Mouse (Mus musculus) stomach, embryonic 14.5 days (tissue): ENCODE results near the gene Litaf. TPM values are rescaled to one million over a fixed set of nuclear protein-coding genes. Genes with fewer than 3 reads are reported as not detected.

ENCODE experiments used
- ATAC-seq: fragments of 200-750 bp; cut with Nextera tagmentation; 2 replicates; pipeline ENCODE4 v1.8.0; 2017; ENCODE audit warnings: low read depth, moderate TSS enrichment; ENCODE audit not compliant: insufficient number of reproducible peaks, insufficient read depth, low FRiP score
- H3K27ac ChIP-seq: fragments of 300-500 bp; sonication (generic); 2 replicates; pipeline ENCODE4 v1.5.1; 2014; ENCODE audit warnings: mild to moderate bottlenecking, low read length, moderate library complexity, mixed read lengths
- H3K27me3 ChIP-seq: fragments of 300-500 bp; sonication (generic); 2 replicates; pipeline ENCODE4 v1.6.1; 2014; ENCODE audit warnings: low read length, control low read depth, mixed read lengths; ENCODE audit not compliant: control insufficient read depth, insufficient read depth
- H3K36me3 ChIP-seq: fragments of 300-500 bp; sonication (generic); 2 replicates; pipeline ENCODE4 v1.6.1; 2014; ENCODE audit warnings: mild to moderate bottlenecking, control low read depth, low read length, moderate library complexity, mixed read lengths; ENCODE audit not compliant: control insufficient read depth, insufficient read depth
- H3K4me1 ChIP-seq: fragments of 300-500 bp; sonication (generic); 2 replicates; pipeline ENCODE4 v1.6.1; 2014; ENCODE audit warnings: low read length, control low read depth, mixed read lengths; ENCODE audit not compliant: control insufficient read depth, insufficient read depth
- H3K4me2 ChIP-seq: fragments of 300-500 bp; sonication (generic); replicated peaks from 2 replicates; pipeline ENCODE4 v1.6.1; 2014; ENCODE audit warnings: low read depth, low read length, control low read depth
- H3K4me3 ChIP-seq: fragments of 300-500 bp; sonication (generic); 2 replicates; pipeline ENCODE4 v1.5.1; 2014; ENCODE audit warnings: low read depth, low read length, control low read depth
- H3K9ac ChIP-seq: fragments of 300-500 bp; sonication (generic); replicated peaks from 2 replicates; pipeline ENCODE4 v1.6.1; 2014; ENCODE audit warnings: low read depth, mild to moderate bottlenecking, control low read depth, low read length, moderate library complexity, mixed read lengths
- H3K9me3 ChIP-seq: fragments of 300-500 bp; sonication (generic); 2 replicates; pipeline ENCODE4 v1.6.1; 2016; ENCODE audit warnings: low read depth, low read length, control low read depth; ENCODE audit not compliant: control insufficient read depth
- WGBS: fragments of 180-500 bp; shearing (Covaris S2); extraction: QIAGEN DNeasy Blood & Tissue Kit; methylation state at CpG from one replicate; pipeline ENCODE4 v1.1.7; 2014; 5-methylcytosine and 5-hydroxymethylcytosine counted together
- polyA plus RNA-seq: library from polyadenylated mRNA; unstranded; fragments of >200 nt; fragmentation: Nextera tagmentation; extraction: Ambion mirVana; gene quantifications from 2 replicates; pipeline ENCODE4 v1.2.1, GENCODE M21; 2014

The Litaf gene
- polyA plus RNA-seq, 1 experiment from 2014 or later = 107 TPM

DNA sequence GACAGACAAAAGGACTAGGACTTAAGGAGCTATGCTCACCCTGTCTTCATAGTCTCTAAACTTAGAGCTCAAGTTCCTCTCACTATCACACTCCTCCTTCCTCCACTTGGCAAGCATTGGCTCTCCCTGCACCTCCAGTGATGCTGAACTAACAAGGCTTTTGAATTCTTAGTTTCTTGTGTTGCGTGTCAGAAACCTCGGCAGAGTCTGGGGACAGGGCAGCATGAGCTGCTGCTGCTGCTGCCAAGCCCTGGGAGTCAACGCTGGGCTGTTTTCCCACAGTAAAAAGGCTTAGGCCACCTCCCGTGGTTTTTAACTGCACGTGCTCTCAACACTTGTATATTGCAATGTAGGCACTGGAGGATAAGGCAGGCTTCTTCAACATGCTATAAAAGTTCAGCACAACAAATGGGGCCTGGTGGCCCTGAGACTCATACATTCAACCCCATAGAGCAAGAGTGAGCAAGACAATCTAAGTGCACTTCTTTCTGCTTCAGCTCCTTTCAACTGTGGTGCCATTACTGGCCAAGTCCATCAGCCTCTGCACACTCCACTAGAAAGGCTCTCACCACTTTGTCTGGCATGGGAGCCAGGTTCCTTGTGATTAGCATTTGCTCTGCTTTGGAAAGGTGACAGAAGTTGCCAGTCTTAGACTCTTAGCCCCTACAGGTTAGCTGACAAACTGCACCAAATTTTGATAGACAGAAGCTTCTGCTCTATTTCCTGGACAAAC lies 21.1 kb upstream of the Litaf start:
- Histone ChIP-seq H3K4me2 (no peak overlapping the region), H3K4me1 (no peaks in the 10 kb centered on the region), H3K4me3 (no peak overlapping the region), H3K27ac (no peak overlapping the region), H3K27me3 (no peaks in the 10 kb centered on the region), H3K9me3 (no peaks in the 10 kb centered on the region), H3K36me3 (peaks cover 68% of the 10 kb centered on the region), H3K9ac (no peak overlapping the region)
- 91% methylated on average over 5 of the region's 5 CpGs for WGBS
- no peak for ATAC-seq

DNA sequence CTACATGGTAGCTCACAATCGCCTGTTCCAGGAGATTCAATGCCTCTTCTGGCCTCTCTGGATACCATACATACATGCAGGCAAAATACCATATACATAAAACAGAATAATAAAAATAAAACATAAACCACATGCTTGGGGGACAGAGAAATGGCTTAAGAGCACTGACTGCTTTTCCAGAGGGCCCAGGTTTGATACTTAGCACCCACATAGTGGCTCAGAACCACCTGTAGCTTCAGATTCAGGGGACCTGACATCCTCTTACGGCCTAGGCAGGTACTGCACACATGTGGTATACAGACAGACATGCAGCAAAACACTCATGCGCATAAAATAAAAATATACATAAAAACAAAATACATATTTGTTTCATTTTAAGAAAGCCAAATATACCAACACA lies 20.3 kb upstream of the Litaf start:
- ATAC-seq = no peak
- Histone ChIP-seq H3K9ac (no peak overlapping the region), H3K27ac (no peak overlapping the region), H3K36me3 (peaks cover 63% of the 10 kb centered on the region), H3K4me2 (no peak overlapping the region), H3K27me3 (no peaks in the 10 kb centered on the region), H3K4me3 (no peak overlapping the region), H3K4me1 (no peaks in the 10 kb centered on the region), H3K9me3 (no peaks in the 10 kb centered on the region)
- WGBS = 96% methylated on average over 3 of the region's 3 CpGs

DNA sequence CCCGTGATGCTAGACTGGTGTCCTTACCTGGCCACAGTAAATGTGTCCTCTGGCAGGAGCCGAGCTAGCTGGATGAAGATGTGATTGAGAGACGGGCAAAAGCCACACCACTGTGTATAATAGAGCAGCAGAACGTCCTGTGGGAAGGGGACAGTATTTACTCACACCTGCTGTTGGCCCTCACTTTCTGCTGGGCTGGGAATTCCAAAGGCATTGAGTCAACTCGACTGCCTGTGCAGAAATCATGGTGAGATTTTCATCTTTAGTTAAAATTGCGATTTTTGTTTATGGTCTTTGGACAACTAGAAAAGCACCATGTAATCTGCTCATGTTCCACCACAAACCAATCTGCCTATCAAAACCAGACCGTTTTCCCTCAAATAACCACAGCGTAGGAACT lies 18.2 kb upstream of the Litaf start:
- WGBS = 86% methylated on average over 8 of the region's 8 CpGs
- Histone ChIP-seq H3K27ac (no peak overlapping the region), H3K36me3 (peaks cover 54% of the 10 kb centered on the region), H3K9ac (no peak overlapping the region), H3K4me3 (no peak overlapping the region), H3K4me1 (no peaks in the 10 kb centered on the region), H3K9me3 (no peaks in the 10 kb centered on the region), H3K4me2 (no peak overlapping the region), H3K27me3 (no peaks in the 10 kb centered on the region)
- no peak for ATAC-seq

DNA sequence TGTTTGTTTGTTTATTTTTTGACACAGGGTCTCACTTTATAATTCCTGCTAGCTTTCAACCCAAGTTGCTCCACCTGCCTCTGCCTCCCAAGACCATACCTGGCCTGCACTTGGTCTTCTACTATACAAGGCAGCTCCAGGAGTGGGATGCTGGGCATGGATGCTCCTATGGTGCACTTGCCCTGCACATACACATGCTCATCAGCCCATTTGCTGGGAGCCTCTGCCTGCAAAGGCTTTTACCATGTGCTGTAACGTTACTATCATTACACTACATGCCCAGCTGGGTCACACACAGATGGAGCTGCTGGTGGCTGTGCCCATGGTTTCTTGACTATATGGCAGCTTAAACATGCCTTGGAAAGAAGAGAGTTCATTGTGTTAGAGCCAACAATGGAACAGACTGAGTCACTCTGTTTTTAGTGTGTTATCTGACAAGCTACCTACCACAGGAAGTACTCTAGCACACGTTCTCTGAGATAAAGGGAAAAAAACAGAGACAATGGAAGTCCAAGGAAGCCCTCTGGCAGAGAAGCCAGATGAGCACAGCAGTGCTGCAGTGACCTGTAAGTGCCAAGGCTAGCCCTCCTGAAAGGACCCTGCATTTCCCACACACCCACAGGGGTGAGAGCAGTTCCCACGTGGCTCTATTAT lies 12.4 kb upstream of the Litaf start:
- H3K4me2 ChIP-seq = no peak overlapping the region
- H3K27me3 ChIP-seq = no peaks in the 10 kb centered on the region
- H3K4me1 ChIP-seq = no peaks in the 10 kb centered on the region
- H3K27ac ChIP-seq = no peak overlapping the region
- H3K4me3 ChIP-seq = no peak overlapping the region
- no peaks in the 10 kb centered on the region for H3K9me3 ChIP-seq
- no peak for ATAC-seq
- no peak overlapping the region for H3K9ac ChIP-seq
- WGBS = 73% methylated on average over 3 of the region's 3 CpGs
- peaks cover 53% of the 10 kb centered on the region for H3K36me3 ChIP-seq

DNA sequence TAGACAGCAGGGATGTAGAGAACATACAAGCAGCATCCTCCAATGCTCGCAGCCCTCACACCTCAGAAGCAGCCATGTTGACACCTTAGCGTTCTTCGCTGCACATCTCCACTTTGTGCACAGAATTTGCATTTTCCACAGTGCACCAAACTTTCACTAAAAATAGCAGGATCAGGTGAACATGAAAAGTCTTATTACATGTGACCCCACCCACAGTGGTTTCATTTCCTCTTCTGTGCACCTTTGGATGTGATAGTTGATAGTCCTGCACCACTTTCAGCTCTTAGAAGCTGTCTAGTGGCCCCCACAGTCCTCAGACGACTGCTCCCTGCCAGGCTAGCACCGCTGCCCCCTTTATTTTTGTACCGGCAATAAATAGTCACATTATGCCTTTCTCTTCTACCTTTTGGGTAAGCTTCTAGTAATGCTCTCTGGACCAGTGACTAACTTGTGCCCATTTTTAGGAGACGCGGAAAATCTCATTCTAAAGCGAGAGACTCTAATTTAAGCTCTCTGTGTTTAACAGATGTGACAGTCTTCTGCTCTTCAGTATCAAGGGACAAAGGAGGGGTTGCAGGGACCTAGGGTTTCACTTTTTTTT lies 11.7 kb upstream of the Litaf start:
- H3K36me3 ChIP-seq = peaks cover 53% of the 10 kb centered on the region
- H3K4me2 ChIP-seq = no peak overlapping the region
- no peak overlapping the region for H3K4me3 ChIP-seq
- H3K9ac ChIP-seq = no peak overlapping the region
- ATAC-seq = no peak
- H3K9me3 ChIP-seq = no peaks in the 10 kb centered on the region
- 91% methylated on average over 9 of the region's 9 CpGs for WGBS
- H3K27me3 ChIP-seq = no peaks in the 10 kb centered on the region
- no peak overlapping the region for H3K27ac ChIP-seq
- no peaks in the 10 kb centered on the region for H3K4me1 ChIP-seq

DNA sequence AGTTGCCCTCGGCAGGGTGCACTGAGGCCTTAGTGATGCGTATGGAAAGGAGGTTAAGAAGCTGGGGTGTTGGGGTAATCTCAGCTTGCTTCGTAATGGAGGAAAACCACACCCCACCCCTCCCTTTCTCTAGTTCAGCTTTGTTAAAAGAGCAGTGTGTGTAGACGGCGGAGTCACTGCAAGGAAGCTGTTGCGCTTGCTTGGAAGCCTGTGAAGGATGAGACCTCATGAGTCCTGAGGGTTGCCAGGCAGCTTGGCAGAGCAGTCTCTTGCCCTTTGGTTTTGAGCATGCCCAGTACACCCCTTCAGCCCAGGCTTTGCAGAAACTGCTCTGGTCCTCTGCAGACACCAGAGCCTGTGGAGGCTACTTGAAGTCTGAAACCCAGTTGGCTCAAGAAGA lies 7.1 kb upstream of the Litaf start:
- H3K36me3 ChIP-seq = peaks cover 48% of the 10 kb centered on the region
- no peak overlapping the region for H3K4me3 ChIP-seq
- WGBS = 77% methylated on average over 6 of the region's 6 CpGs
- no peak for ATAC-seq
- no peak overlapping the region for H3K4me2 ChIP-seq
- H3K4me1 ChIP-seq = peaks cover 19% of the 10 kb centered on the region
- H3K27me3 ChIP-seq = no peaks in the 10 kb centered on the region
- no peaks in the 10 kb centered on the region for H3K9me3 ChIP-seq
- H3K9ac ChIP-seq = no peak overlapping the region
- H3K27ac ChIP-seq = no peak overlapping the region

DNA sequence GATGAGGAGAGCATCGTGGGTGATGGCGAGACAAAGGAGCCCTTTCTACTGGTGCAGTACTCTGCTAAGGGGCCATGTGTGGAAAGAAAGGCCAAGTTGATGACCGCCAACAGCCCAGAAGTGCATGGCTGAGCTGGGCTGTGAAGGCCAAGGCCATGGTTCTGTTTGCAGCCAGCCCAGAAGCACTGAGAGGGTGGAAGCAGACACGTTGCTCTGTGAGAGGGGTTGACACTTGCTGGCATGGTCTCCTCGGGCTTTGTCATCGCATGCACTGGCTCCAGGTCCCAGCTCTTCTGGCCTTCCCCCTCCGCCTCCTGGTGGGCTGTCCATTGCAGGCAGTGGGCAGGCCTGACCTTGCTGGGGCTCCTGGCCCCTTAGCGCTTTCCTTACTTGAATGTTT lies 6.5 kb upstream of the Litaf start:
- peaks cover 25% of the 10 kb centered on the region for H3K4me1 ChIP-seq

DNA sequence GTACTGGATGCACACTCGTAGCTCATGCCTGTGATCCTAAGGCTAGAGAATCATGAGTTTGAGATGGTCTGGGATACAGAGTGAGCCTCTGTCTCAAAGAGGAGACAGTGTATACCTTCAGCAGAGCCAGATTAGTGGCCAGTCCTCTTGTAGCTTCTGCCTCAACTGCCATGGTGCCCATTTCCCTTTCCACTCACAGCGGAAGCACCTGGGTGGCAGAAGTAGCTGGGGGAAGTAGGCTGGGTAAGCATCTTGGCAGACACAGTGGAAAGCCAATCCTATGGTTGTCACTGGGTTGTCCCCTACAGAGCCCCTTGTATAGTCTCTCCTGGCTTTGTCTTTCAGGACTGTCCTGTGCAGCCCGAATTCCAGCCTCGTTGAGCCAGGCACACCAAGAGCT lies 5.9 kb upstream of the Litaf start:
- no peaks in the 10 kb centered on the region for H3K9me3 ChIP-seq
- H3K4me1 ChIP-seq = peaks cover 28% of the 10 kb centered on the region
- 90% methylated on average over 4 of the region's 4 CpGs for WGBS
- H3K27me3 ChIP-seq = no peaks in the 10 kb centered on the region
- peaks cover 48% of the 10 kb centered on the region for H3K36me3 ChIP-seq
- H3K9ac ChIP-seq = no peak overlapping the region
- no peak overlapping the region for H3K27ac ChIP-seq
- no peak for ATAC-seq
- no peak overlapping the region for H3K4me2 ChIP-seq
- H3K4me3 ChIP-seq = no peak overlapping the region

More for the DNA sequence above, 6.5 kb upstream of the Litaf start:
- WGBS = 80% methylated on average over 8 of the region's 8 CpGs
- H3K4me3 ChIP-seq = no peak overlapping the region
- H3K27ac ChIP-seq = no peak overlapping the region
- no peak overlapping the region for H3K9ac ChIP-seq
- no peaks in the 10 kb centered on the region for H3K27me3 ChIP-seq
- no peak for ATAC-seq
- no peak overlapping the region for H3K4me2 ChIP-seq
- peaks cover 48% of the 10 kb centered on the region for H3K36me3 ChIP-seq
- no peaks in the 10 kb centered on the region for H3K9me3 ChIP-seq
